Mouse (Mus musculus): Measurements from ENCODE around the gene Gm20683. TPM values are rescaled to one million over a fixed set of nuclear protein-coding genes. Genes with fewer than 3 reads are reported as not detected.

The Gm20683 gene
- polyA plus RNA-seq, 1 experiment from 2014 or later: 2.6 TPM

DNA sequence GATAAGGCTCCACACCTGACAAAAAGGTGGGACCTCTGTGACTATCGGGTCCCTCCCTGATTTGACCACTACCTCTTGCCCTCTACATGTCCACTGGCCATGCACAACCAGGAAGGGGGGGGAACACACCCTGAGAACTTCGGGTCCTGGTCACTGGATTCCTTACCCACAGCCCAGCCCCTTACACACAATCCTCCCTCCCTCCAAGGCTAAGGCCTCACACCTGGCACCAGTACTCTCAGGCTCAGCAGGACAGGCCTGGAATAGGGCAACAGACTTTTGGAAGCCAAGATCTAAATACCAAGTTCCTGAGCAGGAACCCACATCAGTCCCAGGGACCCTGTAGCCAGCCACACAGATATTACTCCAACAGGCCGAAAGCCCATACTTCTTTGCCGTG lies 2.7 kb downstream of the Gm20683 start:
- Histone ChIP-seq H3K36me3 (ENCODE audit: control insufficient read depth, insufficient read depth, low read length) (peaks cover 54% of the 10 kb centered on the region), H3K27ac (ENCODE audit: low read depth, low read length) (no peak overlapping the region), H3K4me1 (ENCODE audit: control insufficient read depth, insufficient read depth, low read length) (peaks cover 45% of the 10 kb centered on the region), H3K9me3 (ENCODE audit: control insufficient read depth, low read length) (no peaks in the 10 kb centered on the region), H3K4me3 (ENCODE audit: low read length) (no peak overlapping the region), H3K4me2 (replicated peaks; ENCODE audit: low read depth, low read length) (no peak overlapping the region), H3K27me3 (ENCODE audit: control insufficient read depth, insufficient read depth, low read length) (no peaks in the 10 kb centered on the region), H3K9ac (ENCODE audit: low read depth, low read length) (no peak overlapping the region)
- ATAC-seq (ENCODE audit: low FRiP score, low TSS enrichment): no peak
- WGBS: 86% methylated on average over 4 of the region's 4 CpGs

DNA sequence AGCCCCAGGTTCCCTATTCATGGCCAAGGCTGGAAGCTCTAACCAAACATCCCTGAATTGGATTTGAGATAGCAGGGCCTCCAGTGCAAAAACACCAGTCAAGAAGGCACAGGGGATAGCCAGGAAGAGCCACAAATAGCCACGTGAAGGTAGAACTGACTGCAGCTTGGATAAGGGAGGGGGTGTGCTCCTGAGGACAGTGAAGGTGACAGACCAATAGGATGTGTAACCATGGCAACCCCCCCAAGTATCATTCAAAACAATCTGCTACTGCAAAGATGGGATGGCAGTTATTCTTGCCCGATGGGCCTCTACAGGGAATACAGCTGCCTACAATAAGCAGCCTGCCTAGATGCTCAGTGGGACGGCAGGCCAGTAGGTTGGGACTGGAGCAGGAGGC lies 4.0 kb downstream of the Gm20683 start:
- Histone ChIP-seq H3K36me3 (ENCODE audit: control insufficient read depth, insufficient read depth, low read length) (peaks cover 54% of the 10 kb centered on the region), H3K27me3 (ENCODE audit: control insufficient read depth, insufficient read depth, low read length) (no peaks in the 10 kb centered on the region), H3K9ac (ENCODE audit: low read depth, low read length) (0 out of 2 replicates have a peak overlapping the region, but pooled peaks have one; percentile 56), H3K4me3 (ENCODE audit: low read length) (no peak overlapping the region; the same call in 1 of the 2 replicates), H3K9me3 (ENCODE audit: control insufficient read depth, low read length) (no peaks in the 10 kb centered on the region), H3K27ac (ENCODE audit: low read depth, low read length) (peak overlapping the region; percentile 12; the same call in 1 of the 2 replicates), H3K4me1 (ENCODE audit: control insufficient read depth, insufficient read depth, low read length) (peaks cover 39% of the 10 kb centered on the region), H3K4me2 (replicated peaks; ENCODE audit: low read depth, low read length) (peak overlapping the region; percentile 78)
- 60% methylated on average over 3 of the region's 3 CpGs for WGBS
- no peak for ATAC-seq (ENCODE audit: low FRiP score, low TSS enrichment)

DNA sequence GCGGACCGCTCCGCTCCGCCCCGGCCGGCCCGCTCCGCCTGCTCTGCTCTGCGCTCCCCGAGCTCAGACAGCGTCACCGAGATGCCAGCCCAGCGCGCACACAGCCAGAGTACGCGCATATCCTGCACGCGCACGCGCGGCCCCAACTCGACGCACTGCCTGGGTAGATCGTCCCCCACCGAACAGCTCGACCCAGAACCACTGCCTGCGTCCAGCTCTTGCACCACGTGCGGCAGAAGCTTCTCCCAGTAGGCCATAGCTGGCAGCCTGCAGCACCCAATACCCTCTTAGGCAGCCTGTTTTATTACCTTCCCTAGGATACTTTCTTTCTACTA lies 4.5 kb downstream of the Gm20683 start, which contains the start of gene Rhbdl1:
Gene Rhbdl1, minus strand, starts transcription at position 220 of the 335 bp plus-strand sequence.
- peaks cover 49% of the 10 kb centered on the region for H3K36me3 ChIP-seq (ENCODE audit: control insufficient read depth, insufficient read depth, low read length)
- H3K27me3 ChIP-seq (ENCODE audit: control insufficient read depth, insufficient read depth, low read length): no peaks in the 10 kb centered on the region
- H3K9me3 ChIP-seq (ENCODE audit: control insufficient read depth, low read length): no peaks in the 10 kb centered on the region
- ATAC-seq (ENCODE audit: low FRiP score, low TSS enrichment): no peak
- H3K9ac ChIP-seq (ENCODE audit: low read depth, low read length): peak within 1 kb of the TSS; percentile 56
- H3K4me2 ChIP-seq (replicated peaks; ENCODE audit: low read depth, low read length): peak within 1 kb of the TSS; percentile 78
- peaks cover 39% of the 10 kb centered on the region for H3K4me1 ChIP-seq (ENCODE audit: control insufficient read depth, insufficient read depth, low read length)
- H3K27ac ChIP-seq (ENCODE audit: low read depth, low read length): peak within 1 kb of the TSS; percentile 31
- WGBS: 4% methylated on average over 29 of the region's 29 CpGs
- H3K4me3 ChIP-seq (ENCODE audit: low read length): peak within 1 kb of the TSS; percentile 35

DNA sequence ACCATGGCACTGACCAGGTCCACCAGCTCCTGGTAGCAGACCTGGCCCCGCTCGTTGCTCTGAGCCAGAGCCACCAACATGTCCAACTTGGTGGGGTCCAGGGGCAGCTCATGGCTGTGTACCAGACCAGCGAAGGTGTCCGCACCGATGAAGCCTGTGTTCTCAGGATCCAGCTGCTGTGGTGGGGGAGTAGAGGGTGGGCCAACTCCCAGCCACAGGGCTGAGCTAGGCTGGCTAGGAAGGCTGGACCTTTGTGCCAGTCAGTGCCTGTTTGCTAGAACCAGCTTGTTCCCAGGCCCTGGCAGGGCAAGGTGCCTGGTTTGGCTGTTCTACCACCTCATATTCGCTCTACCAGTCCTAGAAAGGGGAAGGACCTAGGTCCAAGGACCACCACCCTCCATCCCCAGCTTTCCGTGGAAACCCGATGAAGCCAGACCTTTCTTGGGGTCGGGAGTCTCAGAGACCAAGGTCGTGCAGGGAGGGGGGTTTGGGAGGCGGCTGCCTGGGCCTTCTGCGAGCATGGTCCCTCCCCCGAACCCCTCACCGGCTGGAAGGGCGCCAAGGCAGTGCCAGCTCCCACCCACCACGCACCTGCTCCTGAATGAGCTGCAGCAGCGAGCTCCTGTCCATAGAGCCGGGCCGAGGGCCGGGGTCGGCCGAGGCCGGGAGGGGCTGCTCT lies 5.0 kb downstream of the Gm20683 start:
- H3K36me3 ChIP-seq (ENCODE audit: control insufficient read depth, insufficient read depth, low read length): peaks cover 46% of the 10 kb centered on the region
- peaks cover 44% of the 10 kb centered on the region for H3K4me1 ChIP-seq (ENCODE audit: control insufficient read depth, insufficient read depth, low read length)
- no peak for ATAC-seq (ENCODE audit: low FRiP score, low TSS enrichment)
- peak overlapping the region; percentile 56 for H3K9ac ChIP-seq (ENCODE audit: low read depth, low read length)
- peak overlapping the region; percentile 35 for H3K4me3 ChIP-seq (ENCODE audit: low read length)
- peak overlapping the region; percentile 31 for H3K27ac ChIP-seq (ENCODE audit: low read depth, low read length)
- no peaks in the 10 kb centered on the region for H3K9me3 ChIP-seq (ENCODE audit: control insufficient read depth, low read length)
- H3K27me3 ChIP-seq (ENCODE audit: control insufficient read depth, insufficient read depth, low read length): no peaks in the 10 kb centered on the region
- 22% methylated on average over 23 of the region's 23 CpGs for WGBS
- H3K4me2 ChIP-seq (replicated peaks; ENCODE audit: low read depth, low read length): peak overlapping the region; percentile 78

DNA sequence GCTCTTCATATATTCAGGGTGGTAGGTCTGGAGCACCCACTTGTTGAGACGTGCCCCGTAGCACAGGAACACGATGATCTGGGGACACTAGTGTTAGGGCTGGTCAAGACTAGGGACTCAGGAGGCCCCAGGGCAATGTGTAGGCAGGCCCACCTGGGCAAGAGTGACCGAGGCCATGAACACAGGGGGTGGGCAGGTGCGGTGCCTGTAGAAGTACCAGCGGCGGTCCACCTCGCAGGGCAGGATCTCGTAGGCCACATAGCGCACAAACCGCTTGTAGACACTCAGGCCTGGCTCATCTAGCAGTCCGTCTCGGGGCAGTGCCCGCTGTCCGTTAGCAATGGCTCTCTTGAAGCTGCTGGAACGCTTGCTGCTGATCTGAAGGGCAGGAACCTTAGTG lies 5.7 kb downstream of the Gm20683 start:
- no peak for ATAC-seq (ENCODE audit: low FRiP score, low TSS enrichment)
- WGBS: 94% methylated on average over 16 of the region's 16 CpGs
- Histone ChIP-seq H3K9me3 (ENCODE audit: control insufficient read depth, low read length) (no peaks in the 10 kb centered on the region), H3K4me3 (ENCODE audit: low read length) (no peak overlapping the region), H3K9ac (ENCODE audit: low read depth, low read length) (no peak overlapping the region), H3K27ac (ENCODE audit: low read depth, low read length) (no peak overlapping the region), H3K4me1 (ENCODE audit: control insufficient read depth, insufficient read depth, low read length) (peaks cover 51% of the 10 kb centered on the region), H3K36me3 (ENCODE audit: control insufficient read depth, insufficient read depth, low read length) (peaks cover 46% of the 10 kb centered on the region), H3K27me3 (ENCODE audit: control insufficient read depth, insufficient read depth, low read length) (no peaks in the 10 kb centered on the region), H3K4me2 (replicated peaks; ENCODE audit: low read depth, low read length) (no peak overlapping the region)

DNA sequence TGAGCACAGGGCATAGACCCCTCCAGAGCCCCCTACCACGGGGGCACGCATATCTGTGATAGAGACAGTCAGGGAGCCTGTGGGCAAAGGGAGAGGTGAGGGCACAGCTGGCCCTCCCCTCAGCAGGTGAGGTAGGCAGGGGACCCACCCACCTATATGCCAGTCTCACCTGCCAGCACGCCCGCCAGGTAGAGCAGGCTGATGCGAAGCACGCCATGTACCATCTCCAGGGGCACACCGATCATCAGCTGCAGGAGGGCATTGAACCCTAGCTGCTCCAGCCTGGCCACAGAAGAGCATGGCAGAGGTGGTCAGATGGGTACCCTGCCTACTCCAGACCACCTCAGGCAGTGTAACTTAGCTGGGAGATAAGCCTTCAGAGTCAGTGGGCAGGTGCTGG lies 6.3 kb downstream of the Gm20683 start:
- Histone ChIP-seq H3K4me3 (ENCODE audit: low read length) (no peak overlapping the region), H3K36me3 (ENCODE audit: control insufficient read depth, insufficient read depth, low read length) (peaks cover 46% of the 10 kb centered on the region), H3K4me2 (replicated peaks; ENCODE audit: low read depth, low read length) (no peak overlapping the region), H3K9me3 (ENCODE audit: control insufficient read depth, low read length) (no peaks in the 10 kb centered on the region), H3K27me3 (ENCODE audit: control insufficient read depth, insufficient read depth, low read length) (no peaks in the 10 kb centered on the region), H3K27ac (ENCODE audit: low read depth, low read length) (no peak overlapping the region), H3K9ac (ENCODE audit: low read depth, low read length) (no peak overlapping the region), H3K4me1 (ENCODE audit: control insufficient read depth, insufficient read depth, low read length) (peaks cover 55% of the 10 kb centered on the region)
- no peak for ATAC-seq (ENCODE audit: low FRiP score, low TSS enrichment)
- WGBS: 89% methylated on average over 7 of the region's 7 CpGs

DNA sequence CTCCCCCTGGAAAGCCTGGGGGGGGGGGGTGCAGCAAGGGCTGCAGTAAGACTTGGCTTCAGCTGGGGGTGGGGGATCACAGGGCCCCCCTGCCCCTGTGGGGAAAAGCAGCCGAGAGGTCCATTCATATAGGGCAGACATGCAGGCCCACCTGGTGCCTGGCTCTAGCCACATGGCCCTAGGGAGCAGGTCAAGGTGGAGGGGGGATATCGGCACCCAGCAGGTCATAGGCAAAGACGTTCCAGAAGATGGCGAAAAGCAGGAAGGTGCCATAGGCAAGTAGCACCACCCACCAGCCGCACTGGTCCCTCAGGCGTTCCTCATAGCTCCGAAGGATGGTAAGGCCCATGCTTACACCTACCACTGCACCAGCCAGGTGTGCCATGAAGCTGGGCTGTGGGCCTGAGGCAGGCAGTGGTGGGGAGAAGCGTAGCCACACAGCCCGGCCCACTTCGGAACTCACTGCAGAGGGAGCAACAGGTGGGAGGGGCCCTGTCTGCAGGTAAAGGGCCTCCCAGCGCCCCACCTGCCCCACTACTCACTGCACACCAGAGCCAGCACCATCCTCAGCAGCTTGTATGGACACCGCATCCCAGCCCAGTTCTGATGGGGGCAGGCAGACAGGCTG lies 6.9 kb downstream of the Gm20683 start:
- ATAC-seq (ENCODE audit: low FRiP score, low TSS enrichment): no peak

DNA sequence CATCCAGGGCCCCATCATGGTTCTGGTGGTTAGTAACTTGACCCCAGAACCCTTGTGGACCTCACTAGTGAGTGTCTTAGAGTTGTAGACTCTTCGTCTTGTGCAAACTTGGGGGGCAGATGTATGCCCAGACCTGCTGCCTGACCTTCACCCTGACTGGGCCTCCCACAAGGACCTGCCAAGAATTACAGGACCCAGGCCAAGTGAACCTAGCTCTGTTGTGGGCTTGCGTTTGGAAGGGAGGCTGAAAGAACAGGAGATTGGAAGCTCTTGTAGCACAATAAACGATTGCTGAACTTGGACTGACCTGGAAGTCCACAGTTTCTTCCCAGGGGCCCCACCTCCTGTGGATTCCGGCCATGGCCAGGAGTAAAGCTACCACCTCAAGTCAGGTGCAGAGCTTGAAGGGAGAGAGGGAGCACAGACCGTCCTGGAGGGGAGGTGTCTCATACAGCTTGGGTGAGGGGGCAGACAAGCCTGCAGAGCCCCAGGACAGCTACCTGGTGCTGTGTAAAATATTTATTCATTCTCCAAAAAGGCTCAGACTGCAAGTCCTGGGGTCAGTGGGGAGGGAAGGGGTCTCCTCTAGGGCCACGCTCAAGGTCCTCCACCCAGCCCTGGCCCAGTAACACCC lies 7.5 kb downstream of the Gm20683 start:
- Histone ChIP-seq H3K27ac (ENCODE audit: low read depth, low read length) (peak overlapping the region; percentile 98), H3K4me3 (ENCODE audit: low read length) (peak overlapping the region; percentile 89), H3K27me3 (ENCODE audit: control insufficient read depth, insufficient read depth, low read length) (no peaks in the 10 kb centered on the region), H3K9me3 (ENCODE audit: control insufficient read depth, low read length) (no peaks in the 10 kb centered on the region), H3K4me1 (ENCODE audit: control insufficient read depth, insufficient read depth, low read length) (peaks cover 60% of the 10 kb centered on the region), H3K9ac (ENCODE audit: low read depth, low read length) (peak overlapping the region; percentile 93), H3K4me2 (replicated peaks; ENCODE audit: low read depth, low read length) (peak overlapping the region; percentile 95), H3K36me3 (ENCODE audit: control insufficient read depth, insufficient read depth, low read length) (peaks cover 42% of the 10 kb centered on the region)
- no peak for ATAC-seq (ENCODE audit: low FRiP score, low TSS enrichment)
- WGBS: 17% methylated on average over 6 of the region's 6 CpGs

More for the DNA sequence above, 6.9 kb downstream of the Gm20683 start:
- WGBS: 83% methylated on average over 12 of the region's 12 CpGs
- Histone ChIP-seq H3K27me3 (ENCODE audit: control insufficient read depth, insufficient read depth, low read length) (no peaks in the 10 kb centered on the region), H3K27ac (ENCODE audit: low read depth, low read length) (no peak overlapping the region), H3K4me1 (ENCODE audit: control insufficient read depth, insufficient read depth, low read length) (peaks cover 59% of the 10 kb centered on the region), H3K36me3 (ENCODE audit: control insufficient read depth, insufficient read depth, low read length) (peaks cover 46% of the 10 kb centered on the region), H3K4me2 (replicated peaks; ENCODE audit: low read depth, low read length) (peak overlapping the region; percentile 95), H3K4me3 (ENCODE audit: low read length) (peak overlapping the region; percentile 89), H3K9ac (ENCODE audit: low read depth, low read length) (peak overlapping the region; percentile 93), H3K9me3 (ENCODE audit: control insufficient read depth, low read length) (no peaks in the 10 kb centered on the region)

DNA sequence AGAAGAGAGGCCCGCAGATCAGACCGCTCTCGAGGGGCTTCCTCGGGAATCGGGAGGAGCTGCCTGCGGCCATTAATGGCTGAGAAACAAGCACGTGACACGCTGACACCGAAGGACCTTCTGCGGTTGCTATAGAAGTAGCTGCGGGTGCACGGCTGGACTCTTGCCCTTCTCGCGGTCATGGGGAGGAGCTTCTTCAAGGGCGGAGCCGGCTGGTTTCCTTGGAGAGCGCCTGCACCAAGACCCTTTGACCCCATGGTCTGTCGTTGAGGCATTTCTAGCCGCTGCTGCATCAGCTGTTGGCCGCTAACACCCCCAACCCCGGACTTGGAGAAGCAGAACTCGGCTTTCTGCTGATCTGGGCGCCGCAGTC lies 8.3 kb downstream of the Gm20683 start, which contains the start of gene Stub1:
Gene Stub1, minus strand, starts transcription at position 114 of the 373 bp plus-strand sequence.
- Histone ChIP-seq H3K4me3 (ENCODE audit: low read length) (peak within 1 kb of the TSS; percentile 89), H3K4me2 (replicated peaks; ENCODE audit: low read depth, low read length) (peak within 1 kb of the TSS; percentile 95), H3K27me3 (ENCODE audit: control insufficient read depth, insufficient read depth, low read length) (no peaks in the 10 kb centered on the region), H3K4me1 (ENCODE audit: control insufficient read depth, insufficient read depth, low read length) (peaks cover 63% of the 10 kb centered on the region), H3K36me3 (ENCODE audit: control insufficient read depth, insufficient read depth, low read length) (peaks cover 39% of the 10 kb centered on the region), H3K9ac (ENCODE audit: low read depth, low read length) (peak within 1 kb of the TSS; percentile 93), H3K9me3 (ENCODE audit: control insufficient read depth, low read length) (no peaks in the 10 kb centered on the region), H3K27ac (ENCODE audit: low read depth, low read length) (peak within 1 kb of the TSS; percentile 98)
- ATAC-seq (ENCODE audit: low FRiP score, low TSS enrichment): peak; percentile 64
- WGBS: under 1% methylated on average over 24 of the region's 24 CpGs
